Mouse (Mus musculus) heart, postnatal 4 days (tissue): ENCODE data around the gene Vwa3b. TPM values are rescaled to one million over a fixed set of nuclear protein-coding genes. Genes with fewer than 3 reads are reported as not detected.

ENCODE experiments used
- DNase-seq: peaks from one replicate; pipeline ENCODE4 v3.0.0; 2021
- total RNA-seq, 2 experiments: library from RNA; stranded (reverse); gene quantifications; 2 replicates each; pipeline ENCODE4 v1.2.3; 2021

Vwa3b gene
- total RNA-seq, 2 experiments from 2014 or later, result 0.41 TPM; not detected in 1

- DNase-seq, result no peak
Measured at GRCm38 (mm10) chr1:37124696-37125349, 98.4 kb downstream of the Vwa3b start.

- no peak for DNase-seq
Measured at GRCm38 (mm10) chr1:37130012-37130570, 103.7 kb downstream of the Vwa3b start.

DNA sequence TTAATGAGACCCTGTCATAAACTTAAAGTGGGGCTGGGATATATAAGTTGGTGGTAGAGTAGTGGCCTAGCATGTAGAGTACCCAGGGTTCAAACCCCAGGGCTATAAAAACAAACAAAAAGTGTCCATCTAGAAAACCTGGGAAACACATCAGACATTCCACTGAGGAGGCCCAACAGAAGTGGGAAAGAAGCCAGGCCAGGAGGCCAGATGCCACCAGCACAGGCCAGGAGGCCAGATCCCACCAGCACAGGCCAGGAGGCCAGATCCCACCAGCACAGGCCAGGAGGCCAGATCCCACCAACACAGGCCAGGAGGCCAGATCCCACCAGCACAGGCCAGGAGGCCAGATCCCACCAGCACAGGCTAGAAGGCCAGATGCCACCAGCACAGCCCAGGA, 104.8 kb downstream of the Vwa3b start:
- no peak for DNase-seq

DNA sequence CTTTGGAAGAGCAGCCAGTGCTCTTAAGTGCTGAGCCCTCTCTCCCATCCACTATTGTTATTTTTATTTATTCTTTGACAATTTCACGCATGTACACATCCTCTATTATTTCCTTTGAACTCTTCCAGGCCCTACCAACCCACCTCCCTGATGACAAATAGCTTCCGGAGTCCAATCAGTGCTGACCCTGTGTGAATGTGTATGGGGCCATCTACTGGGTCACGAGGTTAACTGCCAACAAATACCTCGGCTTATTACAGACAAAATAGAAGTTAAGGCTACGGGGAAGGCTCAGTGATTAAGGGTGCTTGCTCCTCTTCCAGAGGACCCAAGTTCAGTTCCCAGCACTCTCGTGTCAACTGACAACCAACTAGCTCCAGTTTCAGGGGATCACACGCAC, 106.0 kb downstream of the Vwa3b start:
- no peak for DNase-seq

GRCm38 (mm10) chr1:37145966-37146365, 119.6 kb downstream of the Vwa3b start:
- DNase-seq, result peak; percentile 38

DNA sequence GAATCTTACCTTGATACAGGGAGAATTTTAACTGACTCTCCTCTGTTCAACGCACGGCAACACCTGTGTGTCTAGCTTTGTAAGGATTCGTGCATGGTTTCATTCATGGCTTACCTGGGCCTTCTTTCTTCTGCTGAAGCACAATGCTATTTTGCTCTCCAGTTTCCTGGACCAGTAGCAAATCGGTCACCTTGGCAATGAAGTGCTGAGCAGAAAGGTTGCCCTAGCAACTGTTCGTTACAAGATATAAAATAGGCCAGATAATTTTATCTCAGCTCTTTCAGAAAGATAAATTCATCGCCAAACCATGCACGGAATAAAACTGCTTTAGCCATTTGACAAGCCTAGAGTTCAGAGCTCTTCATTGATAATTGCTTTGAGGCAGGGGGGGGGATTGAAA, 123.5 kb downstream of the Vwa3b start:
- no peak for DNase-seq

DNA sequence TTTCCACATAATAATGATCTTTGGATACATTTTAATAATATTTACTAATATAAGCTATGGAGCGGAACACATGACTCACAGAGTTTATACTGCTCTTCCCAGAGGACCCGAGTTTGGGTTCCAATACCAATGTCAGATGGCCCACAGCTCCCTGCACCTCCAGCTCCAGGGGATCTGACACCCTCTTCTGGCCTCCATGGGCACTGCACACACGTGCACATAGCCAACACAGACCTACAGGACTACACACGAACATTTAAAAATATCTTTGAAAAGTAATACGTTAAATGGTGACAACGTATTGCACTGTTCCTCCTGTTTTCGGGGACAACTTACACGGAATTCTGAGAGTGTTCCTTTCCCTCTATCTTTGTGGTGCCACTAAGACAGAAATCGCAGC, 125.5 kb downstream of the Vwa3b start:
- DNase-seq, result no peak

- DNase-seq, result no peak
Measured at GRCm38 (mm10) chr1:37166066-37166465, 139.7 kb downstream of the Vwa3b start.

DNA sequence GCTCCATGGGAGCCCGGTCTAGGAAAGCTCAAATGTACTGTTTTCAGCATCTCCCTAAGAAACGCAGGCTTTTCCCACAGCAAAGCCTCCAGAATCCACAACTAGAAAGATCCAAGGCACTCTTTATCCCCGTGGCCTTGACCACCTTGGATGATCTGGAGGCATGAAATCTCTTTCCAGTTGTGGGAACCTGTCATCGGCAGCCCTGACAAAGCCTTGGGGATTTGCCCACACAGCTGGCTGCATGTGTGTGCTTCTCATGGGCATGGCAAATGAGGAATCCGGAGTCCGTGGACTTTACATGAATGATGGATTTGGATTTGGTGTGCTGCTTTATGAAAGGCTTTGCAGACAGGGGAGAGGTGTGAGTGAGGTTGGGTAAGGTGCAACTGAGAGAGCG, 141.5 kb downstream of the Vwa3b start:
- DNase-seq, result no peak

DNA sequence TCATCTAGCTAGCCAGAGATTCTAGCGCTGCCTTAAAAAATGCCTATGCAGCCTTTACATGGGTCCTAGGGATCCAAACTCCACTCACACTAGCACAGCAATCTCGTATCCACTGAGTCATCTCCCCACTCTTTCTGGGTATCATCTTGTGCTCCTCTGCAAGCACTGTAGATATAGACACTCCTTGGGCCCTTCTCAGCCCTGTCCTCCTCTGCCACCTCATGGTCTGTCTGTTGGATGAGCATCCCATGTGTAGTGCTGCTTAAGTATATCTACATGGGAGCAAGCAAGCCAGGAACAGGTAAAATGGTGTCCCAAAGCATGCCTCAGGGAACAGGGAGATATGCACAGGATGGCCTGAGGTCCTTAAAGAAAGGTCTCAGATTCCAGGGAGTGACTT, 151.5 kb downstream of the Vwa3b start:
- DNase-seq, result no peak

GRCm38 (mm10) chr1:37179852-37180251, 153.5 kb downstream of the Vwa3b start:
- no peak for DNase-seq

DNA sequence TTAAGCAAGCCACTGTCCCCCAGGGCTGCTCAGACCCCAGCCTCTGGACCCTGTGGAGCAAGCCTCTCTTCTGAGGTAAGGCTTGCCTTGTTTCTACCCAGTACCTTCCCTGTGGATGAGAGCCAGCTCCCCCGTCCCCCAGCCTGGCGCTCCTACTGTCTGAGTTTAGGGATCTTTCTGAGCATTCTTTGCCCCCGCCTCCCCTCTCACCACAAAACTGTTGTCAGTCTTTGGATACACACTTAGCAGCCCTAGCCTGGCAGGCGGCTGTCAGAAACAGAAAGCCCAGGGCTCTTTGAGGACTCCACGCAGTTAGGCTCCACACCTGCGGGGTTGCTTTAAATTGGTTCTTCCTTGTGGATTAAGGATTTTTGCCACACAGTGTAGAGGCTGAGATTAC, 160.7 kb downstream of the Vwa3b start:
- DNase-seq, result no peak

GRCm38 (mm10) chr1:37194607-37195006, 168.2 kb downstream of the Vwa3b start:
- peak; percentile 5 for DNase-seq

GRCm38 (mm10) chr1:37201406-37201805, 175.0 kb downstream of the Vwa3b start:
- DNase-seq, result no peak

DNA sequence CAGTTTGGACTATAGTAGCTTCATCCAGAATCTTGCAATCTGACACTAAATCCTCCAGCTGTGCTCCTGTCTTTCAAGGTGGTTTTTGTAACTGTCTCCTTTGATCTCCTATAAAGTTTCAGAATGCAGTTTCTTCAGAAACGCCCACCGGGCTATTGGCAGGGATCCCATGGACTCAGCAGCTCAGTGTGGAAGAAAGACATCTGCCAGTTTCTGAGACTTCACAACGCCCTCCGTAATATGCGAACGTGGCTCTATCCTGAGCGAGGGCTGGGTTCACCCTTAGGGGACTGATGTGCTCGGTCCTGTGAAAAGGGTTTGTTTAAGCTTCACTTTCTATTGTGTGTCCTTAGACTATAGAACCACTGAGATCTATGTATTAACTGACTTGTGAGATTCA, 181.3 kb downstream of the Vwa3b start:
- no peak for DNase-seq

GRCm38 (mm10) chr1:37212375-37212774, 186.0 kb downstream of the Vwa3b start:
- DNase-seq, result no peak

GRCm38 (mm10) chr1:37214144-37214543, 187.7 kb downstream of the Vwa3b start, which contains the start of gene Cnga3:
Gene Cnga3 (plus strand): TSS chr1:37214434.
- no peak for DNase-seq

DNA sequence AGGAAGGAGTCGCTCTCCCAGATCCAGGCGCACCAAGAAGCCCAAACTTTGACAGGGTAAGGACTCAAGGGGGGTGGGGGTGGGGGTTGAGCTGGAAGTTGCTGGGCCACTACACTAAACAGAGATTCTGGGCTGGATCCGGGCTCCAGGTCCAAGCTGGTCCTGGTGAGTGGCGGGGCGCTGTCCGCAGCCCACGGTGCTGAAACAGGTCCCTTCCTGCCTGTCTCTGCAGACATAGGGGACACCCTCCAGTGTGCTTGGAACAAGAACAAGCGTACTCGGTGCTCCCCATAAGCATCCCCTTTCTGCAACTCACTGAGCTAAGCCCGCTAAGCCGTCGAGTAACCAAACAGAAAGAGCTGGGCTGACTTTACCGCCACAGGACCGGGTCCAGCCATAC, 192.0 kb downstream of the Vwa3b start:
- DNase-seq, result peak; percentile 83

- DNase-seq, result no peak
Measured at GRCm38 (mm10) chr1:37219593-37219992, 193.2 kb downstream of the Vwa3b start.

DNA sequence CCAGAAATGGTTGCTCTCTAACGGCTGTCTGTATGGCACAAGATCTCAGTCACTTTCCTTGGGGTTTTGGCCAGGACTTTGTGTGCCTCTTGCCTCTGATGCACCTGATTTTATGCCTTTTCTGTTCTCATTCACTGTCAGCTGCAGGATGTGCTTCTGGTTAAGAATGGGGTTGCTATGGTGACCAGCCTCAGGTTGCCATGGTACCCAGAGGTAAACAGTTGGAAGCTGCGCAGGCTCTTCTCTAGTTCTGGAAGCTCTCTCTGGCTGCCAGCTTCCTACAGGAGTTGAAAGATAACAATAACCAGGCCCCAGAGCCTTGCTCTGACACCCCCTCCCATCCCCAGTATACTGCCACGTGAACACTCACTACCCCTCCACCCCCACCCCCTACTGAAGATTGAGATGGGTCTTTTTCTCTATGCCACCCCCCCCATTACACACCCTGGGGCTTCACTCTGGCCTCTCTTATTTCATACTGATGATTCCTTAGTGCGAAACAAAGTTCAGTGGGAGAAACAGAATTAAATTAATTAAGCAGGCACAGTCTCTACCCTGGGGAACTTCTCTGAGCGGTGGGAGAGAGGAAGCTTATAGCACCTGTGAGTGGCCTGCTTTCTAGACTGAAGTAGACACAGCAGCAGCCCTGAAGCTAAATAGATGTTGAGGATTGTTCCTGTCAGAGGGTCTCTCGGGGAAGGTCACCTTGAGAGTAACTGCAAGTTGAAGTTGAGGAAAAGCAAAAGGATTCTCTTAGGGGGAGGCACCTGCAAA, 193.9 kb downstream of the Vwa3b start:
- no peak for DNase-seq

DNA sequence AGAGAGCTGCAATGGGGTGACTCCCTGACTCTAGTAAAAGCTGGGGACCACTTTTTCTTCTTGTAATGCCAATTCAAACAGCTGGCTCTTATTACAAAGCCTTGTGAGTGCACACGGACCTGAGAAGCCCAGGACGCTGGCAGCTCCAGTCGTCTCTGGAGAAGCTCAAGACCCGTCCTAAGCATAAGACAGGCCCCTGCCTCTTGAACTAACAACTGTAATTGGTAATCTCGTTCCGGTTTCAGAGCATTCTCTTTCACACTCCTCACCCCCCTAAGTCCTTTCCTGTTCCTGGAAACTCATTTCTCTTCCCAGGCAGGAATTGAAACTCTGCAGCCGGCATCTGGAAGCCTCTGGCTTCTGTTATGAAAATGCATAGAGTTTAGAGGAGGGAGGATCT, 195.6 kb downstream of the Vwa3b start:
- DNase-seq, result no peak

DNA sequence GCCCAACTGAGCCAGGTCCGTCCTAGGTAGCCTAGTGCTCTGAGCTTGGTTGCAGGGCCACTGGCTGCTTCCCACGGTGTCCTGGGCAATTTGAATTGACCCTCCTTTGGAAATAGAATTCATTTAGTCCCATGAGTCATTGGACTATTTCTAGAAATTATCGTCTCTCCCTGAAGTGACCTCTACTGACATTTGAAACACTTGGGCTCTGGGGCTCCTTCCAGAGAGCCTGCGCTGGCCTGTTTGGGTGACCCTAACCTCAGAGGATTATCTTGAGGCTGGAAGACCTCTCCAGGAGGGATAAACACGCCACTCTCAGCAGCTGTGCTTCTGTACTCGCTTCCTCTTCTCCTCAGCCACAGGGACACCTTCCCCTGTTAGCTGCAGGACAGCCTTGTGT, 204.0 kb downstream of the Vwa3b start:
- DNase-seq, result no peak

DNA sequence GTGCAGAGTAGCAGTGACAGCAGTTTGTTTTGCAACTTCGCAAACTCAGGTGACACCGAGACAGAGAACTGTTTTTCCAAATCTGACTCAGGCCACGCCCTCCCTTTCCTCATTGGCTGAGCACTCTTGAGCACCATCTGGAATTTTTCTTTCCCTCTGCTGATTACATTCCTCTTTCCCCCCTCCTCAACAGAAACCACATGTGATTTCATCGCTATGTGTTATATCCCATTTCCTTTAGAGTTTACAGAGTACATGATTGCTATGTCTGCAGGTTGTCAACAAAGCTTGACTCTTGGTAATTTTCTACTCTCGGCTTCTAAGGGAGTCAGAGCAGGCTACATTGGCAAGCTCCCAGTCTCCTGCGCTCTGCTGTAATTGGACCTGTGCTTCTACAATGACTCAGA, 204.9 kb downstream of the Vwa3b start:
- peak; percentile 23 for DNase-seq
